Mouse (Mus musculus) C2C12 (cell line): ENCODE measurements around the gene Hikeshi.

ENCODE experiments used
- CEBPB ChIP-seq: IDR thresholded peaks from one replicate; pipeline ENCODE4 v1.6.1; 2011; ENCODE audit warnings: low read depth, mild to moderate bottlenecking, control low read depth, moderate library complexity
- CTCF ChIP-seq: IDR thresholded peaks from one replicate; pipeline ENCODE4 v1.5.1; 2011; ENCODE audit not compliant: control insufficient read depth, insufficient read depth, insufficient read length
- FOSL1 ChIP-seq: IDR thresholded peaks from one replicate; pipeline ENCODE4 v1.8.0; 2011; ENCODE audit warnings: mild to moderate bottlenecking, low read length; ENCODE audit not compliant: poor library complexity, insufficient read depth, severe bottlenecking
- MAX ChIP-seq: IDR thresholded peaks from one replicate; pipeline ENCODE4 v1.6.1; 2011; ENCODE audit warnings: mild to moderate bottlenecking, control low read depth
- MYOD1 ChIP-seq: IDR thresholded peaks from one replicate; pipeline ENCODE4 v1.6.1; 2011; ENCODE audit warnings: low read depth; ENCODE audit not compliant: control insufficient read depth, insufficient read length
- MYOG ChIP-seq: IDR thresholded peaks from one replicate; pipeline ENCODE4 v1.6.1; 2011; ENCODE audit not compliant: control insufficient read depth, insufficient read length; ENCODE audit errors: extremely low read depth
- USF1 ChIP-seq: IDR thresholded peaks from one replicate; pipeline ENCODE4 v1.6.1; 2011; ENCODE audit warnings: low read depth, mild to moderate bottlenecking, control low read depth, moderate library complexity

GRCm38 (mm10) chr7:89913432-89914158, 27.4 kb downstream of the Hikeshi start:
- TF ChIP-seq CTCF = no peak
- TF ChIP-seq MYOG = no peak
- no peak for TF ChIP-seq USF1
- TF ChIP-seq MAX = no peak
- TF ChIP-seq MYOD1 = no peak
- no peak for TF ChIP-seq CEBPB
- TF ChIP-seq FOSL1 = no peak
